ENCODE assay signal across 25 mouse cellular contexts in genomic region chr10:99255830-99256570, GRCm38 (mm10). TPM values are rescaled to one million over a fixed set of nuclear protein-coding genes. Genes with fewer than 3 reads are reported as not detected.
DNase-seq lines count a peak whose midpoint lies in the region; ATAC-seq and TF ChIP-seq lines count a peak whose summit lies in the region.
"Had no signal": no experiment of that assay in that cellular context is flagged by ENCODE, and none has a peak within 500 bp of the region (broad histone marks: within the 10 kb centered on the region; RNA-seq: fewer than 3 reads in every experiment).

No protein-coding gene starts in this region.

- H3K4me3 ChIP-seq in lung, embryonic 14.5 days (ENCODE audit: low read depth, low read length) = no peak overlapping the region
- no peak overlapping the region for H3K4me3 ChIP-seq in kidney, embryonic 15.5 days (replicated peaks)
- H3K4me3 ChIP-seq in forebrain, embryonic 11.5 days (ENCODE audit: low read depth, low read length) = no peak overlapping the region
- no peak overlapping the region for H3K4me3 ChIP-seq in midbrain, embryonic 13.5 days (replicated peaks)
- H3K4me3 ChIP-seq: embryonic facial prominence, embryonic 15.5 days; forebrain, embryonic 12.5 days; heart, embryonic 13.5 days; hindbrain, embryonic 13.5 days; limb, embryonic 13.5 days; midbrain, embryonic 12.5 days; neural tube, embryonic 13.5 days had no signal

- DNase-seq in lung, embryonic 14.5 days = peak; percentile 22
- DNase-seq in lung, postnatal 14 days = no peak
- peak; percentile 33 to 62 for DNase-seq in kidney, postnatal 4 days
- DNase-seq in forebrain, embryonic 11.5 days (ENCODE audit: low spot score) = no peak
- DNase-seq in right cerebral cortex, postnatal 4 days = no peak
- DNase-seq: adrenal gland, postnatal 25 days; cerebellum, adult 11-12 months; cerebellum, postnatal 14 days; embryo, embryonic 11 days; gastrocnemius, postnatal 10 days; heart, adult 11 months; right cerebral cortex, adult 18-20 months; spleen, adult 18-20 months; thymus, adult 2 months had no signal

- no peak for TF ChIP-seq CTCF in lung, embryonic 14.5 days (IDR thresholded peaks at IDR 0.05; ENCODE audit: low read depth)

- 63% methylated on average over 10 of the region's 10 CpGs for WGBS in lung, embryonic 14.5 days
- WGBS in kidney, embryonic 15.5 days = 58% methylated on average over 10 of the region's 10 CpGs
- WGBS in forebrain, embryonic 11.5 days = 89% methylated on average over 10 of the region's 10 CpGs
- 91% methylated on average over 10 of the region's 10 CpGs for WGBS in midbrain, embryonic 13.5 days

- no peak for ATAC-seq in lung, embryonic 14.5 days (ENCODE audit: insufficient read depth)
- ATAC-seq in kidney, embryonic 15.5 days (replicated peaks; ENCODE audit: low FRiP score) = peak; percentile 33; the same call in 1 of the 2 replicates
- no peak for ATAC-seq in forebrain, embryonic 11.5 days (replicated peaks; ENCODE audit: low FRiP score)
- no peak for ATAC-seq in midbrain, embryonic 13.5 days
- ATAC-seq: lung, postnatal 0 days had no signal

- H3K27ac ChIP-seq in lung, embryonic 14.5 days (ENCODE audit: low read depth) = no peak overlapping the region
- peak overlapping the region; percentile 71 for H3K27ac ChIP-seq in kidney, embryonic 15.5 days
- no peak overlapping the region for H3K27ac ChIP-seq in forebrain, embryonic 11.5 days (ENCODE audit: low read depth, low read length)
- no peak overlapping the region for H3K27ac ChIP-seq in midbrain, embryonic 13.5 days
- H3K27ac ChIP-seq: embryonic facial prominence, embryonic 15.5 days; forebrain, embryonic 12.5 days; heart, embryonic 13.5 days; hindbrain, embryonic 13.5 days; limb, embryonic 13.5 days; midbrain, embryonic 12.5 days; neural tube, embryonic 13.5 days had no signal

- peaks cover 3% of the 10 kb centered on the region; the same call in 1 of the 2 replicates for H3K4me1 ChIP-seq in lung, embryonic 14.5 days (ENCODE audit: insufficient read depth)
- H3K4me1 ChIP-seq in kidney, embryonic 15.5 days = peaks cover 33% of the 10 kb centered on the region
- H3K4me1 ChIP-seq in forebrain, embryonic 11.5 days (replicated peaks; ENCODE audit: control insufficient read depth, insufficient read depth, low read length) = no peaks in the 10 kb centered on the region
- peaks cover 8% of the 10 kb centered on the region for H3K4me1 ChIP-seq in midbrain, embryonic 13.5 days (replicated peaks)

- H3K9ac ChIP-seq in lung, embryonic 14.5 days = no peak overlapping the region
- no peak overlapping the region for H3K9ac ChIP-seq in kidney, embryonic 15.5 days
- H3K9ac ChIP-seq in forebrain, embryonic 11.5 days (ENCODE audit: low read length) = no peak overlapping the region
- H3K9ac ChIP-seq in midbrain, embryonic 13.5 days (replicated peaks) = no peak overlapping the region
- H3K9ac ChIP-seq: embryonic facial prominence, embryonic 15.5 days; forebrain, embryonic 12.5 days; heart, embryonic 13.5 days; hindbrain, embryonic 13.5 days; limb, embryonic 13.5 days; midbrain, embryonic 12.5 days; neural tube, embryonic 13.5 days had no signal

- H3K4me2 ChIP-seq in lung, embryonic 14.5 days = no peak overlapping the region
- no peak overlapping the region for H3K4me2 ChIP-seq in kidney, embryonic 15.5 days
- no peak overlapping the region for H3K4me2 ChIP-seq in forebrain, embryonic 11.5 days (ENCODE audit: low read depth, low read length, severe bottlenecking)
- no peak overlapping the region for H3K4me2 ChIP-seq in midbrain, embryonic 13.5 days (replicated peaks)
- H3K4me2 ChIP-seq: embryonic facial prominence, embryonic 15.5 days; forebrain, embryonic 12.5 days; heart, embryonic 13.5 days; hindbrain, embryonic 13.5 days; limb, embryonic 13.5 days; midbrain, embryonic 12.5 days; neural tube, embryonic 13.5 days had no signal

- H3K9me3 ChIP-seq in lung, embryonic 14.5 days (ENCODE audit: low read depth, low read length) = no peaks in the 10 kb centered on the region
- no peaks in the 10 kb centered on the region for H3K9me3 ChIP-seq in kidney, embryonic 15.5 days (replicated peaks)
- H3K9me3 ChIP-seq in forebrain, embryonic 11.5 days (ENCODE audit: control insufficient read depth, low read length) = no peaks in the 10 kb centered on the region
- no peaks in the 10 kb centered on the region for H3K9me3 ChIP-seq in midbrain, embryonic 13.5 days
- H3K9me3 ChIP-seq: embryonic facial prominence, embryonic 15.5 days; forebrain, embryonic 12.5 days; heart, embryonic 13.5 days; hindbrain, embryonic 13.5 days; limb, embryonic 13.5 days; midbrain, embryonic 12.5 days; neural tube, embryonic 13.5 days had no signal

- no peaks in the 10 kb centered on the region for H3K36me3 ChIP-seq in lung, embryonic 14.5 days (ENCODE audit: insufficient read depth)
- no peaks in the 10 kb centered on the region for H3K36me3 ChIP-seq in kidney, embryonic 15.5 days
- H3K36me3 ChIP-seq in forebrain, embryonic 11.5 days (ENCODE audit: control insufficient read depth, insufficient read depth, low read length) = no peaks in the 10 kb centered on the region
- no peaks in the 10 kb centered on the region for H3K36me3 ChIP-seq in midbrain, embryonic 13.5 days
- H3K36me3 ChIP-seq: embryonic facial prominence, embryonic 15.5 days; forebrain, embryonic 12.5 days; heart, embryonic 13.5 days; hindbrain, embryonic 13.5 days; limb, embryonic 13.5 days; midbrain, embryonic 12.5 days; neural tube, embryonic 13.5 days had no signal

- H3K27me3 ChIP-seq in lung, embryonic 14.5 days (ENCODE audit: insufficient read depth, low read length) = no peaks in the 10 kb centered on the region
- no peaks in the 10 kb centered on the region for H3K27me3 ChIP-seq in kidney, embryonic 15.5 days
- H3K27me3 ChIP-seq in forebrain, embryonic 11.5 days (ENCODE audit: control insufficient read depth, insufficient read depth, low read length) = peaks cover 2% of the 10 kb centered on the region; the same call in 1 of the 2 replicates
- peaks cover 11% of the 10 kb centered on the region; the same call in 1 of the 2 replicates for H3K27me3 ChIP-seq in midbrain, embryonic 13.5 days
- H3K27me3 ChIP-seq: CH12.LX; embryonic facial prominence, embryonic 15.5 days; heart, embryonic 13.5 days; hindbrain, embryonic 13.5 days; limb, embryonic 13.5 days; neural tube, embryonic 13.5 days had no signal

RNA-seq across cellular contexts. Expression of gene Dusp6, which starts 7.0 kb away (rescaled TPM):
- 73.4 and 76.8 TPM in 2 replicates for polyA plus RNA-seq in lung, embryonic 14.5 days (2014; fragmentation: Nextera tagmentation; extraction: Ambion mirVana)
- 85.7 and 88.7 TPM in 2 replicates for polyA plus RNA-seq in kidney, embryonic 15.5 days (2015; fragmentation: Nextera tagmentation; extraction: Ambion mirVana)
- polyA plus RNA-seq in forebrain, embryonic 11.5 days (2014; fragmentation: Nextera tagmentation; extraction: Ambion mirVana) = 57.7 and 63.1 TPM in 2 replicates
- polyA plus RNA-seq in midbrain, embryonic 13.5 days (2015; fragmentation: Nextera tagmentation; extraction: Ambion mirVana) = 21.8 and 26.5 TPM in 2 replicates

Comparison
In these comparisons a context has a peak if more than half of its experiments do, and no peak if none do; other contexts are left out.
1. DNase-seq: peak in lung, embryonic 14.5 days (single experiment) and kidney, postnatal 4 days (2 of 2); none in lung, postnatal 14 days (single experiment), forebrain, embryonic 11.5 days (single experiment) and right cerebral cortex, postnatal 4 days (single experiment).